Mouse (Mus musculus): ENCODE results near the gene Asb14.
"Not testable (repeated sequence)": the region's sequence is repeated elsewhere in the genome, so short reads cannot be mapped to it uniquely, and the experiment has no call there.

The Asb14 gene

DNA sequence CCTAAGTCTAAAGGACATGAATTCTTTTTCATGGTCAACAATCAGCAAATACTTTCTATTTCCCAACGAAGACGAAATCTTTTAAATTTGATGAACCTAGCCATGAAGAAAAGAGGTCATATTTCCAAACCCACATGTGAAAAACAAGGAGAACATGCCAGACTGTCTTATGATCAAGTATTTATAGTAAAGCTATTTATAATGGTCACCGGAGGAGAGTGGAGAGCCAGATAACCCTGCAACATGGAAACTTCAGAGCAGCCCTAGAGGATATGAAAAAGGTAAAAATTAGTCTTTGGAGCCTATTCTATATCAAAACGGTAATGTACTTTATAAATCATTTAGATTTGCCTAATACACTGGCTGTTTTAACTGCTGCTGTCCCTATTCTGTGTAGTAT, at the start of gene Asb14:
TSS of gene Asb14 (plus strand) at position 166 of the 400 bp plus-strand sequence.
- DNase-seq: no peak

- peak; percentile 12 for DNase-seq
Observed at GRCm38 (mm10) chr14:26853053-26853452, 41.3 kb upstream of the Asb14 start.

DNA sequence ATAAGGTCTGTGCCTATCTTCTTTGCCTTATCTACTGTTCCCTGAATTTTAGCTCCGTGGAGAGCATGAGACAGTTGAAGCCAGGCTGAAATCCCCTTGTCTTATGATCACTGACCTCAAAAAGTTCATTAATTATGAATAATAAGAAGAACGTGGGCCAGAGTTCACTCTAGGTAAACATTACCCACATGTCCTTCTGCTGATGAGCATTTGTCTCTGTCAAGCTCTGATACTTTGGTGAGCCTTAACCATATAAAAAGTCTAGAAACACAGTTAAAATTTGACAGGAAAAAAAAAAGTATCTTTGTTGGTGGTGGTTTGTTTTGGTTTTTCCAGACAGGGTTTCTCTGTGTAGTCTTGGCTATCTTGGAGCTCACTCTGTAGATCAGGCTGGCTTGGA, 40.3 kb upstream of the Asb14 start:
- no peak for DNase-seq

GRCm38 (mm10) chr14:26858364-26858763, 36.0 kb upstream of the Asb14 start:
- peak; percentile 33 for DNase-seq

- no peak for DNase-seq
Observed at GRCm38 (mm10) chr14:26859024-26859423, 35.3 kb upstream of the Asb14 start.

DNA sequence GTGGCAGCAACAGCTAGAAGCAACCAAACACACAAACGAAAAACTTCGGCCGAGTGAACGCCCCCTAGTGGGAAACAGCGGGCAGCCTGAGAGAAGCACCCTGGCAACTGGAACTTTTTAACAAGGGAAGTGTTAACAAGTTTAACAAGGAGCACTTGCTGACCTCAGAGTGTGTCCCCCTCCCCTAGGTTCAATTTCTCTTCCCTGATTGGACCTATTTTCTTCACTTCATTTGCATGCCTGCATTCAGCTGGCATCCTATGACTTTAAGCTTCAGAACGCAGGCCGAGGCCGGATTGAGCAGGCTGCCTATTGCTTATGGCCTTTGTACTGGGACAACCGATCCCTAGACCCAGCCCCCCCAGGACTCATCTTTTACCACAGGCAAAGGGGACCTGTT, 27.0 kb upstream of the Asb14 start:
- DNase-seq: no peak

DNA sequence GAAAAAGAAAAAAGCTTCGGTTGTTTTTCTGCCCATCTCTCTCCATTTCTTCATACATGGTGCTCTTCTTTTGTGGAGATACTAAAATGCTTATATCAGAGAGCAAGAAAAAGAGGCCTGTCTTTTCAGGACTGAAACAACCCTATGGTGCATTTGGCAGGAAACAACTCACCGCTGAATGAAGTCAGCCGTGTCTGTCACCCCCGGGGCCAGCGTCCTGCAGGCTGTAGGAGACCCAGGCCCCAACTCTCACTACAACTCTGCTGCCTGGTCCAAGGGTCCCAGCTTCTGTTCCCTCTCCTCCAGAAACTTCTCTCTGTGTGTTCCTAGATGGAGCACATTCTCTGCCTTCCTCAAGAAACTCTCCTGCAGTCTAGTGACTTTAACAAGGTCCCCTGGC, 26.1 kb upstream of the Asb14 start:
- DNase-seq: no peak

DNA sequence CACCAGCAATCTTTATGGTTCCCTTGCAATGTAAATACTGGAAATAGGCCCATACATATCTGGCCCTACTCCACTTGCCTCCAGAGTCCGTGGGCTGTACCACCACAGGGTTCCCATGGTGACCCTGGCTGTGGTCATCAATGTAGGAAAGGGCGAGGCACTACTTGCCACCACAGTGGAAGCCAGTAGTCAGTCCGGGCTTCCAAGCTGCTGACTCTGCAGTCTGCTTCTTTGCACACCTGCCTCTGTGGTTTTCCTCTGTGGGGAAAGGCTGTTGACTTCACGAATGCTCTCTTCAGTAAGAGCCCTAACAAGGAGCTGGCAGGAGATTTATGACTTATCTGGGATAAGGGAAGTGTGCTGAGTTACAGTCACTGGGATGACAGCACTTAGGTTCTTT, 15.6 kb upstream of the Asb14 start:
- DNase-seq: no peak

DNA sequence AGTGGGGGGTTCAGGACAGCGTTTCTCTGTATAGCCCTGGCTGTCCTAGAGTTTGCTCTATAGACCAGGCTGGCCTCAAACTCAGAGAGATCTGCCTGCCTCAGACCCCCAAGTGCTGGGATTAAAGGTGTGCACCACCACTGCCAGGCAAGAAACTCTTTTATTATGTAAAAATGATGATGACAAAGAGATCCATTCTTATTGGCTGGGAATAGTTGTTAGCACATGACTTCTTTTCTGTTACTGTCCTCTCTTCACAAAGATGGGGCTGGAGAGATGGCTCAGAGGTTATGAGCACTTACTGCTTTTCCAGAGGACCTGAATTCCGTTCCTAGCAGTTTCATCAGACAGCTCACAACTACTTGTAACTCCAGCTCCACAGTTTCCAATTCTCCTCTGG, 14.4 kb upstream of the Asb14 start:
- DNase-seq: no peak

GRCm38 (mm10) chr14:26881700-26882099, 12.7 kb upstream of the Asb14 start:
- DNase-seq: no peak

DNA sequence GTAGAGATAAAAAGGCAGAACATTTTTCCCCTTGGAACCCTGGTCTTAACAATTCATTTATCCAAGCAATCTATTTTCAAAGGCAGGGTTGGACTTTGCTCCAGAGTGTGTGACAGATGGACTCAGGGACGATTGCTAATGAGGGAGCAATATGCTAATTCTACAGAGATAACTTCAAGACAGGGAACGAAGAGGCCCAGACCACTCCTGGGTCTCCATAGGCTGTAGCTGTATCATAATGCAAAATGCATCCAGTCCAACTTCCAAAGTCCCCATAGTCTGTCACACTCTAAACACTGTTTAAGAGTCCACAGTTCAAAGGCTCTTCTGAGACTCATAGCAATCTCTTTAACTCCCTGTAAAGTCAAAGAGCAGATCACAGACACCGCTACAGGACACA, 7.1 kb upstream of the Asb14 start:
- no peak for DNase-seq

- no peak for DNase-seq
Observed at GRCm38 (mm10) chr14:26890777-26891176, 3.6 kb upstream of the Asb14 start.

- no peak for DNase-seq
Observed at GRCm38 (mm10) chr14:26899490-26899889, 5.1 kb downstream of the Asb14 start.

DNA sequence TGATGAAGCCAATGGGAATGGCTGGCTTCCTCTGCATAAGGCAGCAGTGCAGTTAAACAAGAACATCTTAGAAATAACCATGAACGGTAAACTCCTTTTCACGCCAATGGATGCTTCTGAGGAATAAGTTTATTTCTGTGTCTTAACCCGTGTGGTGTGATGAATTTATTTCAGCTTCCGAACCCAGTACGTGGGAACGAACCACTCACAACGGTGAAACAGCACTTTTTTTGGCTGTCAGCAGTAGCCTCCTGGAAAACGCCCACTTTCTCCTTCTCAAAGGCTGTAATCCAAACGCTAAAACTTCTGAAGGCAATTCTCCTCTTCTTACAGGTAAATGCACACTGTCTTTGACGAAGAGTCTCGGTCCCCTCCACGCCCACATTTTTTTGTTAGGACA, 6.5 kb downstream of the Asb14 start:
- no peak for DNase-seq

DNA sequence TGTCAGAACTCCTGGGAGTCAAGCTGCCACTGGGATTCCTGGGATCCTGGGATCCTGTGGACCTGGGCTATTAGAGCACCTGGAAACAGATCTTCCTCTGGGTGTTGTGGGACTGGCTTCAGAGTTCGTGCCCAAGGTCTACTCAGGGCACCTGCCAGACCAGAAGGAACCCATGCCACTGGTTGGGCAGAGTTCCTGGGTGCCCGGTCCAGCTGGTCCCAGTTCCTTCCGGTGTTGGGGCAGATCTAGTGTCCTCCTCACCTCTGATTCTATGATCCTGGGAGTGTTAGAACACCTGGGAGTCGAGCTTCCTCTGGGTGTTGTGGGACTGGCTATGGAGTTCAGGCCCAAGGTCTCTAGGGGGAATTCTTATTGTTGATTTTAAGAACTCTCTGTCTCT, 13.0 kb downstream of the Asb14 start:
- no peak for DNase-seq

DNA sequence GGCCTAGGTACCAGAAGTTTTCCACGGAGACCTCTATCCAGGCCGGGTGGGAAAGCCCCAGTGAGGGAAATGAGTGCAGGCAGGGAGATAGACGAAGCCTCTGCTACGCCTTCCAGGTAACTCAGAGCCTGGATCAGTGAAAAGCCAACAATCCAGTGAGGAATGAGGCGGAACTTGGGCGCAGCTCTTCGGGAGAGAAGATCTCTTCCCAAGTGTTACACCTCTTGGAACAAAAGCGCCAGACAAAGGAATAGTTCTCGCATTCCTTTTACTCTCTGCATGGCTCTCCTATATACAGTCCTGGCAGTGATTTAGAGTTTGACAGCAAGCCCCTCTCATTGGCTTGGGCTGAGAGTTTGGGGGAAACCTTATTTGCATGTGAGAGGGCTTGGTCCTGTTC, 16.1 kb downstream of the Asb14 start:
- not testable (repeated sequence) for DNase-seq

DNA sequence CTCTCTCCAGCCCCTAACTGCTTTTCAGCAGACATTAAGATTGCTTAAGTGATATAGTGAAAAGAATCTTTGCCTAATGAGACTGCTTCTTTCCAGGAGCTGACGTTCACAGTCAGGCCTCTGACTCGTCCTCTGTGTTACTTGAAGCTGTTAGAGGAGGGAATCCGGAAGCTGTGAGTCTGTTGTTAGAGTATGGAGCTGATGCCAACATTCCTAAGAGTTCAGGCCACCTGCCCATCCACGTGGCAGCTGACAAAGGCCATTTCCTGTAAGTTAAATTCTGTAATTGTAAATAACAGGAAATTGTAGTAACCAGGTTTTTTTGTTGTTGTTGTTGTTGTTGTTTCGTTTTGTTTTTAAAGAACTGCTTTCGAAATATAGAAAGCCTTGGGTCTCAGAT, 16.8 kb downstream of the Asb14 start:
- DNase-seq: peak; percentile 57

- DNase-seq: no peak
Observed at GRCm38 (mm10) chr14:26911826-26912225, 17.5 kb downstream of the Asb14 start.

GRCm38 (mm10) chr14:26913681-26914268, 19.4 kb downstream of the Asb14 start:
- no peak for DNase-seq

GRCm38 (mm10) chr14:26919310-26919709, 25.0 kb downstream of the Asb14 start:
- no peak for DNase-seq

- DNase-seq: no peak
Observed at GRCm38 (mm10) chr14:26923702-26924421, 29.5 kb downstream of the Asb14 start.

DNA sequence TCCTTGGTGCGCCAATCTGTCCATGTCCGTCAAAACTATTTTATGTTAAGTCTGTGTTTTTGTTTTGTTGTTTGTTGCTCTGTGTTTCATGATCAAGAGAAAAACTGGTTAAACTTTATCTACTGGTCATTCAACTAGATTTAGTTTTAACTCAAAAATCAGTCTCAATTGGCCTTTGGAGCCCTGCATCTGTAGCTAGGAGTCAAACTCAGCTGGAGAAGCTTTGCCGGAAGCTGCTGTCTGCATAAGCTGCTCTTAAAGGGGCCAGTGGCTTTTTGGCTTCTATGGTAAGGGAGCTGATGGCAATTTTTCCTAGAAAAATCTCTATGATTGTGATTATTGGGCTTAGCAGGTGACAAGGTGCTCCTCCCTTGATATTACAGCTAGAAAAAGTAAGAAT, 40.5 kb downstream of the Asb14 start:
- no peak for DNase-seq

DNA sequence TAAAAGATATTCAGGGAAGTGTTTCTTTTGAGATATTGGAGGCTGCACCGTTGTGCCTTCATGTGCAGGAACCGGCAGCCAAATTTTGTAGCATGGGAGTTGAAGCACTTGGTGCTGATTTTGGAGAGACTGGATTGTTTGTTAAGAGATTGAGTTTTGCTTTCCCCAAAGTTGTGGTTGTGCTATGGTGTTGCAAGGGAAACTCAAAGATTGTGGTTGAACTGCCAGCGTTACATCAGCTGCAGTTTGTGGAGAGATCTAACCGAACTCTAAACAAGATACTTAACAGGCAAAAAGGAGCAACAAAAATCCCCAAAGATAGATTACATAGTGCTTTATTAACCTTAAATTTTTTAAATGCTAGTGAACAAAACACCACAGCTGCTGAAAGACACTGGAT, 41.2 kb downstream of the Asb14 start:
- no peak for DNase-seq

GRCm38 (mm10) chr14:26956139-26956538, 61.8 kb downstream of the Asb14 start:
- not testable (repeated sequence) for DNase-seq

DNA sequence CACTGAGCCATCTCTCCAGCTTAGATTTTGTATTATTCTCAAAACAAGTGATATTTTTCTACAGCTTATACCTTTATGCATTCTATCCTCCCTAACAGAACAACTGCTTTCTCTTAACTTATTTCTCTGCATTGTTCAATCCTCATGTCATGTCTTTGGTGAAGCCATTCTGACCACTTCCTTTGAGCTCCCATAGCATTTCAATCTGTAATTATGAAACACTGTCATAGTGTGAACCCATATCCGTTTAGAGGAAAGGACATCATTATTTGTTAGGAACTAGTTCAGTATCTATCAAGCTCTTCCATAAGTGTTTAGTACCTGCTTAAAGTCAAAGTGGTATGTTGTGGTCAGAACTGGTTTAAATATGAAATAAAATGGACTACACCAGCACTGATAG, 66.2 kb downstream of the Asb14 start:
- no peak for DNase-seq

All from lung, postnatal 10 days (tissue).